Mouse (Mus musculus): ENCODE results near the gene Rgs1.

Rgs1 gene

GRCm38 (mm10) chr1:144248923-144249322 is at the start of gene Rgs1:
Gene Rgs1 (minus strand): TSS chr1:144249242.
- peak; percentile 21 for DNase-seq (ENCODE audit: low spot score)

GRCm38 (mm10) chr1:144283020-144284014 is 34.3 kb upstream of the Rgs1 start:
- no peak for DNase-seq (ENCODE audit: low spot score)

GRCm38 (mm10) chr1:144280056-144280455 is 31.0 kb upstream of the Rgs1 start:
- no peak for DNase-seq (ENCODE audit: low spot score)

GRCm38 (mm10) chr1:144272991-144273390 is 23.9 kb upstream of the Rgs1 start:
- no peak for DNase-seq (ENCODE audit: low spot score)

GRCm38 (mm10) chr1:144269112-144269511 is 20.1 kb upstream of the Rgs1 start:
- no peak for DNase-seq (ENCODE audit: low spot score)

- no peak for DNase-seq (ENCODE audit: low spot score)
Observed at GRCm38 (mm10) chr1:144267471-144268470, 18.7 kb upstream of the Rgs1 start.

GRCm38 (mm10) chr1:144264000-144264399 is 15.0 kb upstream of the Rgs1 start:
- no peak for DNase-seq (ENCODE audit: low spot score)

GRCm38 (mm10) chr1:144262008-144262407 is 13.0 kb upstream of the Rgs1 start:
- DNase-seq (ENCODE audit: low spot score) = no peak

- no peak for DNase-seq (ENCODE audit: low spot score)
Observed at GRCm38 (mm10) chr1:144258779-144259178, 9.7 kb upstream of the Rgs1 start.

- no peak for DNase-seq (ENCODE audit: low spot score)
Observed at GRCm38 (mm10) chr1:144256556-144257331, 7.7 kb upstream of the Rgs1 start.

GRCm38 (mm10) chr1:144248206-144248605 is 836 bp downstream of the Rgs1 start:
- no peak for DNase-seq (ENCODE audit: low spot score)

GRCm38 (mm10) chr1:144247382-144247781 is 1.7 kb downstream of the Rgs1 start:
- DNase-seq (ENCODE audit: low spot score) = no peak

- DNase-seq (ENCODE audit: low spot score) = no peak
Observed at GRCm38 (mm10) chr1:144243511-144243910, 5.5 kb downstream of the Rgs1 start.

GRCm38 (mm10) chr1:144239195-144239594 is 9.8 kb downstream of the Rgs1 start:
- DNase-seq (ENCODE audit: low spot score) = no peak

GRCm38 (mm10) chr1:144215230-144215629 is 33.8 kb downstream of the Rgs1 start:
- DNase-seq (ENCODE audit: low spot score) = no peak

- no peak for DNase-seq (ENCODE audit: low spot score)
Observed at GRCm38 (mm10) chr1:144210912-144211311, 38.1 kb downstream of the Rgs1 start.

- DNase-seq (ENCODE audit: low spot score) = no peak
Observed at GRCm38 (mm10) chr1:144206281-144207061, 42.6 kb downstream of the Rgs1 start.

GRCm38 (mm10) chr1:144204766-144205165 is 44.3 kb downstream of the Rgs1 start:
- no peak for DNase-seq (ENCODE audit: low spot score)

- no peak for DNase-seq (ENCODE audit: low spot score)
Observed at GRCm38 (mm10) chr1:144202939-144203338, 46.1 kb downstream of the Rgs1 start.

GRCm38 (mm10) chr1:144200496-144200895 is 48.5 kb downstream of the Rgs1 start:
- DNase-seq (ENCODE audit: low spot score) = no peak

GRCm38 (mm10) chr1:144199538-144199937 is 49.5 kb downstream of the Rgs1 start:
- no peak for DNase-seq (ENCODE audit: low spot score)

Data from spleen, adult 12 weeks (tissue).